Mouse (Mus musculus): Measurements from ENCODE around the gene Sppl3. TPM values are rescaled to one million over a fixed set of nuclear protein-coding genes. Genes with fewer than 3 reads are reported as not detected.

Sppl3 gene
- total RNA-seq, 1 experiment, result 56.1 TPM

GRCm38 (mm10) chr5:115057153-115057552, 46.2 kb downstream of the Sppl3 start:
- in situ Hi-C loops (cut with MboI; ENCODE audit: low sequenced_read_pairs in 2 of 2, unreplicated experiment in 2 of 2), result no loop called here
- H3K4me3 ChIP-seq (ENCODE audit: insufficient read depth in 1 of 2, low read depth in 1 of 2, low read length in 2 of 2, poor library complexity in 1 of 2, severe bottlenecking in 1 of 2), result no peak overlapping the region
- H3K4me1 ChIP-seq (ENCODE audit: control insufficient read depth in 2 of 2, insufficient read depth in 2 of 2, low read length in 2 of 2, poor library complexity in 1 of 2), result peaks cover 3 to 12% of the 10 kb centered on the region in 2 experiments; a peak in 2 of 4 replicates
- no peak overlapping the region for H3K9ac ChIP-seq (ENCODE audit: insufficient read depth, low read depth, low read length, poor library complexity, severe bottlenecking)
- no peaks in the 10 kb centered on the region for H3K9me3 ChIP-seq (ENCODE audit: control insufficient read depth, insufficient read depth, low read depth, low read length)
- TF ChIP-seq CHD2 (IDR thresholded peaks at IDR 0.05; ENCODE audit: low read depth, low read length), result no peak
- no peak for TF ChIP-seq MAFK (IDR thresholded peaks at IDR 0.05; ENCODE audit: insufficient read depth, low read depth, low read length)
- no peak for TF ChIP-seq ZNF384 (IDR thresholded peaks at IDR 0.05; ENCODE audit: low read depth, low read length)
- TF ChIP-seq HCFC1 (IDR thresholded peaks at IDR 0.05; ENCODE audit: borderline replicate concordance, insufficient read depth, low read length), result no peak
- no peak for TF ChIP-seq ZC3H11A (IDR thresholded peaks at IDR 0.05; ENCODE audit: borderline replicate concordance, low read depth, low read length)
- no peaks in the 10 kb centered on the region for H3K36me3 ChIP-seq (ENCODE audit: control insufficient read depth, insufficient read depth, low read length, poor library complexity, severe bottlenecking)
- no peak overlapping the region for H3K27ac ChIP-seq (ENCODE audit: insufficient read depth, low read depth, low read length, poor library complexity, severe bottlenecking)
- DNase-seq (ENCODE audit: low read depth, low spot score), result no peak

GRCm38 (mm10) chr5:115058584-115059297, 47.8 kb downstream of the Sppl3 start:
- Histone ChIP-seq H3K4me1 (ENCODE audit: control insufficient read depth in 2 of 2, insufficient read depth in 2 of 2, low read length in 2 of 2, poor library complexity in 1 of 2) (peaks cover 0 to 5% of the 10 kb centered on the region in 2 experiments; a peak in 1 of 4 replicates), H3K27ac (ENCODE audit: insufficient read depth, low read depth, low read length, poor library complexity, severe bottlenecking) (no peak overlapping the region), H3K9ac (ENCODE audit: insufficient read depth, low read depth, low read length, poor library complexity, severe bottlenecking) (no peak overlapping the region), H3K36me3 (ENCODE audit: control insufficient read depth, insufficient read depth, low read length, poor library complexity, severe bottlenecking) (peaks cover 3% of the 10 kb centered on the region; the same call in 1 of the 2 replicates), H3K4me3 (ENCODE audit: insufficient read depth in 1 of 2, low read depth in 1 of 2, low read length in 2 of 2, poor library complexity in 1 of 2, severe bottlenecking in 1 of 2) (no peak overlapping the region), H3K9me3 (ENCODE audit: control insufficient read depth, insufficient read depth, low read depth, low read length) (no peaks in the 10 kb centered on the region)
- DNase-seq (ENCODE audit: low read depth, low spot score), result no peak
- TF ChIP-seq CHD2 (IDR thresholded peaks at IDR 0.05; ENCODE audit: low read depth, low read length), result no peak
- no peak for TF ChIP-seq ZC3H11A (IDR thresholded peaks at IDR 0.05; ENCODE audit: borderline replicate concordance, low read depth, low read length)
- no peak for TF ChIP-seq ZNF384 (IDR thresholded peaks at IDR 0.05; ENCODE audit: low read depth, low read length)
- TF ChIP-seq MAFK (IDR thresholded peaks at IDR 0.05; ENCODE audit: insufficient read depth, low read depth, low read length), result no peak
- no peak for TF ChIP-seq HCFC1 (IDR thresholded peaks at IDR 0.05; ENCODE audit: borderline replicate concordance, insufficient read depth, low read length)
- in situ Hi-C loops (cut with MboI; ENCODE audit: low sequenced_read_pairs in 2 of 2, unreplicated experiment in 2 of 2), result no loop called here

- DNase-seq (ENCODE audit: low read depth, low spot score), result no peak
- no peaks in the 10 kb centered on the region for H3K9me3 ChIP-seq (ENCODE audit: control insufficient read depth, insufficient read depth, low read depth, low read length)
- H3K9ac ChIP-seq (ENCODE audit: insufficient read depth, low read depth, low read length, poor library complexity, severe bottlenecking), result no peak overlapping the region
- in situ Hi-C loops (cut with MboI; ENCODE audit: low sequenced_read_pairs in 2 of 2, unreplicated experiment in 2 of 2), result no loop called here
- H3K4me3 ChIP-seq (ENCODE audit: insufficient read depth in 1 of 2, low read depth in 1 of 2, low read length in 2 of 2, poor library complexity in 1 of 2, severe bottlenecking in 1 of 2), result no peak overlapping the region
- no peak overlapping the region for H3K27ac ChIP-seq (ENCODE audit: insufficient read depth, low read depth, low read length, poor library complexity, severe bottlenecking)
- no peak for TF ChIP-seq MAFK (IDR thresholded peaks at IDR 0.05; ENCODE audit: insufficient read depth, low read depth, low read length)
- TF ChIP-seq HCFC1 (IDR thresholded peaks at IDR 0.05; ENCODE audit: borderline replicate concordance, insufficient read depth, low read length), result no peak
- no peak for TF ChIP-seq ZNF384 (IDR thresholded peaks at IDR 0.05; ENCODE audit: low read depth, low read length)
- no peak for TF ChIP-seq ZC3H11A (IDR thresholded peaks at IDR 0.05; ENCODE audit: borderline replicate concordance, low read depth, low read length)
- TF ChIP-seq CHD2 (IDR thresholded peaks at IDR 0.05; ENCODE audit: low read depth, low read length), result no peak
- peaks cover 5% of the 10 kb centered on the region; the same call in 1 of the 2 replicates for H3K36me3 ChIP-seq (ENCODE audit: control insufficient read depth, insufficient read depth, low read length, poor library complexity, severe bottlenecking)
- H3K4me1 ChIP-seq (ENCODE audit: control insufficient read depth in 2 of 2, insufficient read depth in 2 of 2, low read length in 2 of 2, poor library complexity in 1 of 2), result peaks cover 0 to 2% of the 10 kb centered on the region in 2 experiments; a peak in 1 of 4 replicates
Observed at GRCm38 (mm10) chr5:115060067-115060695, 49.2 kb downstream of the Sppl3 start.

GRCm38 (mm10) chr5:115060977-115061376, 50.0 kb downstream of the Sppl3 start:
- Histone ChIP-seq H3K4me1 (ENCODE audit: control insufficient read depth in 2 of 2, insufficient read depth in 2 of 2, low read length in 2 of 2, poor library complexity in 1 of 2) (peaks cover 0 to 2% of the 10 kb centered on the region in 2 experiments; a peak in 1 of 4 replicates), H3K27ac (ENCODE audit: insufficient read depth, low read depth, low read length, poor library complexity, severe bottlenecking) (no peak overlapping the region), H3K9ac (ENCODE audit: insufficient read depth, low read depth, low read length, poor library complexity, severe bottlenecking) (no peak overlapping the region), H3K36me3 (ENCODE audit: control insufficient read depth, insufficient read depth, low read length, poor library complexity, severe bottlenecking) (peaks cover 5% of the 10 kb centered on the region; the same call in 1 of the 2 replicates), H3K4me3 (ENCODE audit: insufficient read depth in 1 of 2, low read depth in 1 of 2, low read length in 2 of 2, poor library complexity in 1 of 2, severe bottlenecking in 1 of 2) (no peak overlapping the region), H3K9me3 (ENCODE audit: control insufficient read depth, insufficient read depth, low read depth, low read length) (no peaks in the 10 kb centered on the region)
- in situ Hi-C loops (cut with MboI; ENCODE audit: low sequenced_read_pairs in 2 of 2, unreplicated experiment in 2 of 2), result no loop called here
- no peak for TF ChIP-seq HCFC1 (IDR thresholded peaks at IDR 0.05; ENCODE audit: borderline replicate concordance, insufficient read depth, low read length)
- TF ChIP-seq CHD2 (IDR thresholded peaks at IDR 0.05; ENCODE audit: low read depth, low read length), result no peak
- TF ChIP-seq ZNF384 (IDR thresholded peaks at IDR 0.05; ENCODE audit: low read depth, low read length), result no peak
- no peak for TF ChIP-seq MAFK (IDR thresholded peaks at IDR 0.05; ENCODE audit: insufficient read depth, low read depth, low read length)
- no peak for TF ChIP-seq ZC3H11A (IDR thresholded peaks at IDR 0.05; ENCODE audit: borderline replicate concordance, low read depth, low read length)
- no peak for DNase-seq (ENCODE audit: low read depth, low spot score)
